Mouse (Mus musculus): ENCODE results near the gene Rngtt.

DNA sequence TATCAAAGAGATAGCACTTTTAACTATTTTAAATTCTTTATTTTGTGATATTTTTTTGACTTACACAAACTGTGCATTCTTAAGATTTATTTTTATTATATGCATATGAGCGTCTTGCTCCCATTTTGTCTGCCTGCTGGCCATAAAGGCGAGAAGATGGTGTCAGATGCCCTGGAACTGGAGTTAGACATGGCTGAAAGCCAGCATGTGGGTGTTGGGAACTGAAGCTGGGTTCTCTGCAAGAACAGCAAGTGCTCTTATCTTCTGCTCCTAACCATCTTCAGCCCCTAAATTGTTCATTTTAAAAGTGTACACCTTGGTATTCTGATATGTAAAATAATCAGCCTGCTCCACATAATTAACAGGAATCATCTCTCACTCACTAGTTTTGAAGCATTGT lies 83.3 kb downstream of the Rngtt start:
- TF ChIP-seq CTCF (IDR thresholded peaks at IDR 0.05; ENCODE audit: borderline replicate concordance, insufficient read depth, low read depth, low read length): no peak
- no peak for TF ChIP-seq POLR2A (IDR thresholded peaks at IDR 0.05; ENCODE audit: borderline replicate concordance, insufficient read depth, low read length)

Measured in cerebellum, adult 2 months (tissue).